Mouse (Mus musculus): ENCODE measurements around the gene Ube2dnl2. TPM values are rescaled to one million over a fixed set of nuclear protein-coding genes. Genes with fewer than 3 reads are reported as not detected.

Gene Ube2dnl2
- total RNA-seq (2021) (not detected), polyA plus RNA-seq (2012; rRNA removed) (not detected in 2 replicates)
- long read RNA-seq, result 0 reads

DNA sequence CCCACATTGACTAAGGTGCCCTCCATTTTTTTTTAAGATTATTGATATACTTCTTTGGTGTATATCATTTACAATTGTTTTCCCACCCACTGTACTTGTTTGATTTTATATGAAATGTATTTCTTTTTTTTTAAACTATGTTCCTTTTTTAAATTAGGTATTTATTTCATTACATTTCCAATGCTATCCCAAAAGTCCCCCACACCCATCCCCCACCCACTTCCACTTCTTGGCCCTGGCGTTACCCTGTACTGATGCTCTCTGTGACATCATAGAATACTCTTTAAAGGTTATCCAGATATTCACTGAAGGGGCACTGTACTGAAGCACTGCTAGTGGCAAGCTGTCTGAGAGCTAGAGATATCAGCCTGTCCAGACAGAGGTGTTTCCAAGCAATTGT is at the start of gene Ube2dnl2:
Gene Ube2dnl2, plus strand, starts transcription at position 301 of the 400 bp plus-strand sequence.
- no peaks in the 10 kb centered on the region for H3K27me3 ChIP-seq (ENCODE audit: control insufficient read depth, insufficient read depth, low read length)
- no peaks in the 10 kb centered on the region for H3K4me1 ChIP-seq (ENCODE audit: control insufficient read depth, insufficient read depth, low read length)
- 33% methylated on average over 1 of the region's 1 CpGs for WGBS
- no peak for TF ChIP-seq POLR2A (IDR thresholded peaks at IDR 0.05; ENCODE audit: insufficient read depth, low read depth, low read length)
- intact Hi-C loops (cut with DNase I), result no loop called here
- DNase-seq, result no peak
- H3K36me3 ChIP-seq (ENCODE audit: control insufficient read depth, insufficient read depth, low read length), result no peaks in the 10 kb centered on the region
- H3K27ac ChIP-seq, result no peak within 1 kb of the TSS
- H3K9ac ChIP-seq (ENCODE audit: low read depth, low read length), result no peak within 1 kb of the TSS
- H3K4me3 ChIP-seq, result no peak within 1 kb of the TSS
- H3K79me2 ChIP-seq (replicated peaks; ENCODE audit: control insufficient read depth, insufficient read depth, low read length), result no peaks in the 10 kb centered on the region

DNA sequence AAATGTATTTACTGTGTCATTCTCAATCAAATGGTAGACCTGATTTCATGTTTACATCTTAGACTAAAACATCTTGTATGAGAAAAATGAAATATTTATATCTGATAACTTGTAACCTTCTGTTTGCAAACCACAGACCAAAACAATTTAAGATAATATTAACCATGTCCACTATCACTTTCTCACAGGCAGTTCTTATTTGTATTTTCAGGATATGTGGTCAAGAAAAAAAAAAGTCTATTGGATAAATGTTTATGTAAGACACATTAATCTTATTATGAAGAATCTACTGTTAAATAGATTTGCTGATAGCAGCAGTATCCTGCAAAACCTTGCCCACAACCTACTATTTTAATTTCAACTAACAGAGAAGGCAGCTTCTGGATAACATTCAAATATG is 11.9 kb upstream of the Ube2dnl2 start:
- Histone ChIP-seq H3K4me1 (ENCODE audit: control insufficient read depth, insufficient read depth, low read length) (no peaks in the 10 kb centered on the region), H3K79me2 (replicated peaks; ENCODE audit: control insufficient read depth, insufficient read depth, low read length) (no peaks in the 10 kb centered on the region), H3K27me3 (ENCODE audit: control insufficient read depth, insufficient read depth, low read length) (no peaks in the 10 kb centered on the region), H3K36me3 (ENCODE audit: control insufficient read depth, insufficient read depth, low read length) (no peaks in the 10 kb centered on the region), H3K27ac (no peak overlapping the region), H3K4me3 (no peak overlapping the region), H3K9ac (ENCODE audit: low read depth, low read length) (no peak overlapping the region)
- DNase-seq, result no peak
- no peak for TF ChIP-seq CTCF (IDR thresholded peaks at IDR 0.05)
- TF ChIP-seq EP300 (IDR thresholded peaks at IDR 0.05; ENCODE audit: insufficient read depth, low read depth, low read length), result no peak
- TF ChIP-seq POLR2A (IDR thresholded peaks at IDR 0.05; ENCODE audit: insufficient read depth, low read depth, low read length), result no peak
- intact Hi-C loops (cut with DNase I), result no loop called here

DNA sequence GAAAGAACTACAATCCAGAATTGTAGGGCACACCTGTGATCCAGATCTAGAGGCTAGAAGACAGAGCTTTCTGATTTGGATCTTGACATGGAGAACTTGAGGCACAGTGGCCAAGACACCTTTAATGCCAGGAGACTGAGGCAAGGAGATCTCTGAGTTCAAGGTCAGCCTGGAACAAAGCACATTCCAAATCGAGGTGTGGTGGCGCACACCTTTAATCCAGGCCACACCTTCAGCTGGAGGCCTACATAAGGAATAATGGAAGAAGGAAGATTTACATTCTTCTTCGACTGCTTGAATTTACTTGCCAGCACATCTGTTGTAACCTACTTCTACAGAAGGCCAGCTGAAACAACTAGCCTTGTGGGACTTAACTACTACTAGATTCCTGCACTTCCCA is 9.9 kb upstream of the Ube2dnl2 start:
- Histone ChIP-seq H3K4me3 (no peak overlapping the region), H3K79me2 (replicated peaks; ENCODE audit: control insufficient read depth, insufficient read depth, low read length) (no peaks in the 10 kb centered on the region), H3K9ac (ENCODE audit: low read depth, low read length) (no peak overlapping the region), H3K27me3 (ENCODE audit: control insufficient read depth, insufficient read depth, low read length) (no peaks in the 10 kb centered on the region), H3K27ac (no peak overlapping the region), H3K4me1 (ENCODE audit: control insufficient read depth, insufficient read depth, low read length) (no peaks in the 10 kb centered on the region), H3K36me3 (ENCODE audit: control insufficient read depth, insufficient read depth, low read length) (no peaks in the 10 kb centered on the region)
- 89% methylated on average over 3 of the region's 3 CpGs for WGBS
- intact Hi-C loops (cut with DNase I), result no loop called here
- no peak for DNase-seq
- no peak for TF ChIP-seq CTCF (IDR thresholded peaks at IDR 0.05)
- TF ChIP-seq EP300 (IDR thresholded peaks at IDR 0.05; ENCODE audit: insufficient read depth, low read depth, low read length), result no peak
- TF ChIP-seq POLR2A (IDR thresholded peaks at IDR 0.05; ENCODE audit: insufficient read depth, low read depth, low read length), result no peak

DNA sequence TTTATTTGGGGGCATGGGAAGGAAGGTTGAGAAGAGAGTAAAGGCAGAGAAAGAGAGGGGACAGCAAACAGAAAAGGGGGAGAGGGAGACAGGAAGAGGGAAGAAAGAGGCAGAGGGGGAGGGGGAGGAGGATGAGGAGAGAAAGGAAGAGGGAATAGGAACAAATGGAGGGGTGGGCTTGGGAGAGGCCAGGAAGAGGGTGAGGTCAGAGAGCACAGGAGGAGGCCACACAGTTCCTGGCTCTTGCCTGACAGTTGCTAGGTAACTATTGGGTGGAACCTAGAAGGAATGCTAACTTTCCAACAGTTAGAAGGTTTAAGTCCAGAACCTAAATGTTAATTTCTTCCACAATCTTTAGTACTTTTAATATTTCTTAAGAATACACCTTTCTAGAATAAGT is 4.0 kb upstream of the Ube2dnl2 start:
- Histone ChIP-seq H3K79me2 (replicated peaks; ENCODE audit: control insufficient read depth, insufficient read depth, low read length) (no peaks in the 10 kb centered on the region), H3K9ac (ENCODE audit: low read depth, low read length) (no peak overlapping the region), H3K4me3 (no peak overlapping the region), H3K4me1 (ENCODE audit: control insufficient read depth, insufficient read depth, low read length) (no peaks in the 10 kb centered on the region), H3K36me3 (ENCODE audit: control insufficient read depth, insufficient read depth, low read length) (no peaks in the 10 kb centered on the region), H3K27me3 (ENCODE audit: control insufficient read depth, insufficient read depth, low read length) (no peaks in the 10 kb centered on the region), H3K27ac (no peak overlapping the region)
- DNase-seq, result no peak
- TF ChIP-seq EP300 (IDR thresholded peaks at IDR 0.05; ENCODE audit: insufficient read depth, low read depth, low read length) (no peak), CTCF (IDR thresholded peaks at IDR 0.05) (no peak), POLR2A (IDR thresholded peaks at IDR 0.05; ENCODE audit: insufficient read depth, low read depth, low read length) (no peak)
- intact Hi-C loops (cut with DNase I), result no loop called here

DNA sequence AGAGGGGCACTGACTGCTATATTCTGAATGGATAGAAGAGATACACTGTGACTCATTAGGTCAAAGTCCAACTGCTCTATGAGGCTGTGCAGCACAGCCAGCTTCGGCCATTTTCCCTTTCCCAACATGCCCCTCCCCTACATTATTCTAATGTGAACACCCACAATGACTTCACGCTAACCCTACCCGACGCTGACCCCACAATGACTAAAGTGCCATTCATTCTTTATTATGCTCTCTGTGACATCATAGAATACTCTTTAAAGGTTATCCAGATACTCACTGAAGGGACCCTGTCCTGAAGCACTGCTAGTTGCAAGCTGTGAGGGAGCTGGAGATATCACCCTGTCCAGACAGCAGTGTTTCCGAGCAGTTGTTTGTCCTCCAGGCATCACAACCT is 2.7 kb upstream of the Ube2dnl2 start, which contains the start of gene Ube2dnl1:
Gene Ube2dnl1, plus strand, starts transcription at position 301 of the 400 bp plus-strand sequence.
- intact Hi-C loops (cut with DNase I), result no loop called here
- Histone ChIP-seq H3K36me3 (ENCODE audit: control insufficient read depth, insufficient read depth, low read length) (no peaks in the 10 kb centered on the region), H3K27ac (no peak within 1 kb of the TSS), H3K9ac (ENCODE audit: low read depth, low read length) (no peak within 1 kb of the TSS), H3K4me3 (no peak within 1 kb of the TSS), H3K4me1 (ENCODE audit: control insufficient read depth, insufficient read depth, low read length) (no peaks in the 10 kb centered on the region), H3K27me3 (ENCODE audit: control insufficient read depth, insufficient read depth, low read length) (no peaks in the 10 kb centered on the region), H3K79me2 (replicated peaks; ENCODE audit: control insufficient read depth, insufficient read depth, low read length) (no peaks in the 10 kb centered on the region)
- 74% methylated on average over 5 of the region's 5 CpGs for WGBS
- DNase-seq, result no peak
- TF ChIP-seq POLR2A (IDR thresholded peaks at IDR 0.05; ENCODE audit: insufficient read depth, low read depth, low read length), result no peak

DNA sequence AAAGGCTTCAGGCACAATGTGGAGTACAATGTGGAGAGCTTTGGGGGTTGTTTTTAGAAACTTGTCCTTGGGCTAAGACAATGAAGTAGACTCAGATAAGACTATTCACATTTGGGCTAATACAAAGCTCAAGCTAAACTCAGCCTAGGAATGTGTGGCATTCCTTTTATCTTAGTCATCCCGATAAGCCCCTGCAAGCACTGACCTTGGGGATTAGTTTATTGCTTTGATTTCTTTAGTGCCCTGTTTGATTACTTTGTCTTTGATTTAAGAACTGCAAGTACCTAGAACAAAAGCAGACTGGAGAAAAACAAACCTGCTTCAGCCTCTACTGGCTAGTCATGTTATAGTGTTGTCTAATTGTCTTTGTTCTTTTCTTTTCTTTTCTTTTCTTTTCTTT is 47.7 kb downstream of the Ube2dnl2 start:
- Histone ChIP-seq H3K4me1 (ENCODE audit: control insufficient read depth, insufficient read depth, low read length) (no peaks in the 10 kb centered on the region), H3K9ac (ENCODE audit: low read depth, low read length) (no peak overlapping the region), H3K27ac (no peak overlapping the region), H3K36me3 (ENCODE audit: control insufficient read depth, insufficient read depth, low read length) (no peaks in the 10 kb centered on the region), H3K4me3 (no peak overlapping the region), H3K27me3 (ENCODE audit: control insufficient read depth, insufficient read depth, low read length) (no peaks in the 10 kb centered on the region), H3K79me2 (replicated peaks; ENCODE audit: control insufficient read depth, insufficient read depth, low read length) (no peaks in the 10 kb centered on the region)
- no peak for TF ChIP-seq CTCF (IDR thresholded peaks at IDR 0.05)
- no peak for TF ChIP-seq POLR2A (IDR thresholded peaks at IDR 0.05; ENCODE audit: insufficient read depth, low read depth, low read length)
- no peak for TF ChIP-seq EP300 (IDR thresholded peaks at IDR 0.05; ENCODE audit: insufficient read depth, low read depth, low read length)
- intact Hi-C loops (cut with DNase I), result no loop called here
- 16% methylated on average over 1 of the region's 1 CpGs for WGBS
- no peak for DNase-seq

Other genes with a start within 250 kb of the Ube2dnl2 start
- not detected for gene Ube2dnl1, start 2.6 kb upstream of the Ube2dnl2 start, total RNA-seq (2021)
- not detected in 2 replicates for gene Ube2dnl1, start 2.6 kb upstream of the Ube2dnl2 start, polyA plus RNA-seq (2012; rRNA removed)

Data from heart, adult 2 months (tissue).